Comparison of ENCODE assay signal across 18 mouse cellular contexts in genomic region chr9:24293252-24293959, GRCm38 (mm10).
DNase-seq lines count a peak whose midpoint lies in the region; ATAC-seq lines count a peak whose summit lies in the region.
"Had no signal": no experiment of that assay in that cellular context is flagged by ENCODE, and none has a peak within 500 bp of the region (broad histone marks: within the 10 kb centered on the region; RNA-seq: fewer than 3 reads in every experiment).

No protein-coding gene starts in this region.

- ATAC-seq in hindbrain, embryonic 11.5 days (ENCODE audit: low FRiP score), result peak; percentile 53
- no peak for ATAC-seq in hindbrain, embryonic 13.5 days (ENCODE audit: low FRiP score)
- ATAC-seq in midbrain, embryonic 14.5 days (ENCODE audit: low FRiP score, low TSS enrichment), result no peak
- no peak for ATAC-seq in midbrain, embryonic 16.5 days
- ATAC-seq: intestine, embryonic 15.5 days had no signal

- H3K4me2 ChIP-seq in hindbrain, embryonic 11.5 days (replicated peaks; ENCODE audit: low read depth, low read length), result no peak overlapping the region
- no peak overlapping the region for H3K4me2 ChIP-seq in hindbrain, embryonic 13.5 days
- no peak overlapping the region for H3K4me2 ChIP-seq in midbrain, embryonic 14.5 days (ENCODE audit: low read length)
- H3K4me2 ChIP-seq in midbrain, embryonic 16.5 days (ENCODE audit: low read length), result no peak overlapping the region
- H3K4me2 ChIP-seq: embryonic facial prominence, embryonic 15.5 days; heart, embryonic 12.5 days; intestine, embryonic 15.5 days had no signal

- no peak overlapping the region for H3K4me3 ChIP-seq in hindbrain, embryonic 11.5 days (ENCODE audit: low read depth, low read length)
- H3K4me3 ChIP-seq in hindbrain, embryonic 13.5 days, result no peak overlapping the region
- no peak overlapping the region for H3K4me3 ChIP-seq in midbrain, embryonic 14.5 days (replicated peaks; ENCODE audit: low read depth, low read length)
- H3K4me3 ChIP-seq in midbrain, embryonic 16.5 days (ENCODE audit: low read depth, low read length), result no peak overlapping the region
- H3K4me3 ChIP-seq: embryonic facial prominence, embryonic 15.5 days; erythroblast, embryonic 14.5 days; forebrain, embryonic 10.5 days; gastrocnemius, adult 2 months; heart, embryonic 12.5 days; hindbrain, embryonic 10.5 days; intestine, embryonic 15.5 days had no signal

- no peaks in the 10 kb centered on the region for H3K4me1 ChIP-seq in hindbrain, embryonic 11.5 days (replicated peaks; ENCODE audit: control insufficient read depth, insufficient read depth, low read length)
- peaks cover 15% of the 10 kb centered on the region for H3K4me1 ChIP-seq in hindbrain, embryonic 13.5 days (replicated peaks)
- H3K4me1 ChIP-seq in midbrain, embryonic 14.5 days (ENCODE audit: control insufficient read depth, insufficient read depth, low read length), result no peaks in the 10 kb centered on the region
- H3K4me1 ChIP-seq in midbrain, embryonic 16.5 days (ENCODE audit: control insufficient read depth, insufficient read depth, low read length), result no peaks in the 10 kb centered on the region
- H3K4me1 ChIP-seq: embryonic facial prominence, embryonic 15.5 days; intestine, embryonic 15.5 days had no signal

- H3K36me3 ChIP-seq in hindbrain, embryonic 11.5 days (ENCODE audit: control insufficient read depth, insufficient read depth, low read length), result no peaks in the 10 kb centered on the region
- no peaks in the 10 kb centered on the region for H3K36me3 ChIP-seq in hindbrain, embryonic 13.5 days
- no peaks in the 10 kb centered on the region for H3K36me3 ChIP-seq in midbrain, embryonic 14.5 days (ENCODE audit: control insufficient read depth, insufficient read depth, low read length)
- H3K36me3 ChIP-seq in midbrain, embryonic 16.5 days (ENCODE audit: control insufficient read depth, insufficient read depth, low read length), result no peaks in the 10 kb centered on the region
- H3K36me3 ChIP-seq: embryonic facial prominence, embryonic 15.5 days; forebrain, embryonic 10.5 days; heart, embryonic 12.5 days; hindbrain, embryonic 10.5 days; intestine, embryonic 15.5 days had no signal

- no peaks in the 10 kb centered on the region for H3K9me3 ChIP-seq in hindbrain, embryonic 11.5 days (ENCODE audit: control insufficient read depth, low read length)
- no peaks in the 10 kb centered on the region for H3K9me3 ChIP-seq in hindbrain, embryonic 13.5 days
- no peaks in the 10 kb centered on the region for H3K9me3 ChIP-seq in midbrain, embryonic 14.5 days (ENCODE audit: control insufficient read depth, low read length)
- no peaks in the 10 kb centered on the region for H3K9me3 ChIP-seq in midbrain, embryonic 16.5 days (replicated peaks; ENCODE audit: control insufficient read depth, low read length, poor library complexity, severe bottlenecking)
- H3K9me3 ChIP-seq: embryonic facial prominence, embryonic 15.5 days; forebrain, embryonic 10.5 days; heart, embryonic 12.5 days; hindbrain, embryonic 10.5 days; intestine, embryonic 15.5 days had no signal

- 41% methylated on average over 12 of the region's 12 CpGs for WGBS in hindbrain, embryonic 11.5 days
- 33% methylated on average over 12 of the region's 12 CpGs for WGBS in hindbrain, embryonic 13.5 days
- WGBS in midbrain, embryonic 14.5 days, result 41% methylated on average over 12 of the region's 12 CpGs
- WGBS in midbrain, embryonic 16.5 days, result 44% methylated on average over 12 of the region's 12 CpGs

- DNase-seq in hindbrain, embryonic 11.5 days (ENCODE audit: low spot score), result peak; percentile 6
- peak; percentile 11 for DNase-seq in midbrain, embryonic 14.5 days
- peak; percentile 78 for DNase-seq in retina, embryonic 14.5 days (ENCODE audit: low spot score)
- no peak for DNase-seq in thymus, postnatal 14 days
- DNase-seq: adrenal gland, postnatal 10 days; cerebellum, adult 11-12 months; cerebellum, adult 9-11 months; cerebellum, postnatal 36 days; gastrocnemius, adult 2 months; gastrocnemius, postnatal 25 days had no signal

- no peak overlapping the region for H3K27ac ChIP-seq in hindbrain, embryonic 11.5 days (ENCODE audit: low read depth, low read length)
- H3K27ac ChIP-seq in hindbrain, embryonic 13.5 days, result no peak overlapping the region
- no peak overlapping the region for H3K27ac ChIP-seq in midbrain, embryonic 14.5 days (replicated peaks; ENCODE audit: low read depth, low read length)
- H3K27ac ChIP-seq in midbrain, embryonic 16.5 days (ENCODE audit: low read length), result no peak overlapping the region
- H3K27ac ChIP-seq: embryonic facial prominence, embryonic 15.5 days; forebrain, embryonic 10.5 days; gastrocnemius, adult 2 months; hindbrain, embryonic 10.5 days; intestine, embryonic 15.5 days had no signal

- no peak overlapping the region for H3K9ac ChIP-seq in hindbrain, embryonic 11.5 days (ENCODE audit: low read depth, low read length)
- H3K9ac ChIP-seq in hindbrain, embryonic 13.5 days, result no peak overlapping the region
- H3K9ac ChIP-seq in midbrain, embryonic 14.5 days (replicated peaks; ENCODE audit: low read length), result no peak overlapping the region
- H3K9ac ChIP-seq in midbrain, embryonic 16.5 days (ENCODE audit: low read depth, low read length), result no peak overlapping the region
- H3K9ac ChIP-seq: embryonic facial prominence, embryonic 15.5 days; heart, embryonic 12.5 days; intestine, embryonic 15.5 days had no signal

- H3K27me3 ChIP-seq in hindbrain, embryonic 11.5 days (ENCODE audit: control insufficient read depth, insufficient read depth, low read length), result no peaks in the 10 kb centered on the region
- H3K27me3 ChIP-seq in hindbrain, embryonic 13.5 days, result peaks cover 8% of the 10 kb centered on the region; the same call in 1 of the 2 replicates
- no peaks in the 10 kb centered on the region for H3K27me3 ChIP-seq in midbrain, embryonic 14.5 days (ENCODE audit: control insufficient read depth, insufficient read depth, low read length)
- H3K27me3 ChIP-seq in midbrain, embryonic 16.5 days (ENCODE audit: control insufficient read depth, insufficient read depth, low read depth, low read length), result no peaks in the 10 kb centered on the region
- H3K27me3 ChIP-seq: embryonic facial prominence, embryonic 15.5 days; heart, embryonic 12.5 days; intestine, embryonic 15.5 days had no signal
